ENCODE assay signal across 10 mouse cellular contexts in the genomic region with DNA sequence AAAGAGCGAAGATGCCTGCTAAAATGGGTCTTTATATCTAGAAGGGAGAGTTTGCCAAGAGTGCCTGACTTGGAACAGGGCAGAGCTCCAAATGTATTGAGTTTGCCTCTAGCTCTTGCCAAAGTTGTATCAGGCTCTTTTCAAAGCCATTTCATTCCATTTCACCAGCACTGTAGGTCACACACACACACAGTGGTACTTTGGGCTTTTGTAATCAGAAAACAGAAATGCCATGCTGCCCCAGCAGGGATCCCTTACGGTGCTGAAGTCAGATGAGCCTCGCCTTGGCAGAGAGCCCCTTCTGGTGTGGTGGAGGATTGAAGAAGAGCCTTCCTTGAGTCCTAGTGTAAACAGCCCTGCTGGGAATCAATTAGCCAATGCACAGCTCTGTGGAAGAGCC. TPM values are rescaled to one million over a fixed set of nuclear protein-coding genes. Genes with fewer than 3 reads are reported as not detected.
DNase-seq lines count a peak whose midpoint lies in the region; ATAC-seq lines count a peak whose summit lies in the region.
"Had no signal": no experiment of that assay in that cellular context is flagged by ENCODE, and none has a peak within 500 bp of the region (broad histone marks: within the 10 kb centered on the region; RNA-seq: fewer than 3 reads in every experiment).

No protein-coding gene starts in this region.

- H3K27ac ChIP-seq in midbrain, embryonic 16.5 days (ENCODE audit: low read length), result no peak overlapping the region
- no peak overlapping the region for H3K27ac ChIP-seq in midbrain, embryonic 13.5 days
- H3K27ac ChIP-seq in heart, embryonic 16.5 days (ENCODE audit: low read length), result peak overlapping the region; percentile 45; the same call in 1 of the 2 replicates
- H3K27ac ChIP-seq: limb, embryonic 15.5 days had no signal

- H3K4me1 ChIP-seq in midbrain, embryonic 16.5 days (ENCODE audit: control insufficient read depth, insufficient read depth, low read length), result no peaks in the 10 kb centered on the region; the same call in 1 of the 2 replicates
- 0 out of 2 replicates have a peak, but pooled peaks cover 4% of the 10 kb centered on the region for H3K4me1 ChIP-seq in midbrain, embryonic 13.5 days (replicated peaks)
- peaks cover 6% of the 10 kb centered on the region; the same call in 1 of the 2 replicates for H3K4me1 ChIP-seq in heart, embryonic 16.5 days (ENCODE audit: control insufficient read depth, insufficient read depth, low read length)
- H3K4me1 ChIP-seq: limb, embryonic 15.5 days had no signal

- peak; percentile 3 for DNase-seq in adrenal gland, postnatal 10 days
- DNase-seq in adrenal gland, postnatal 36 days, result no peak
- DNase-seq in skeletal muscle tissue, adult 2 months (ENCODE audit: low read depth, low spot score), result peak; percentile 21
- DNase-seq in kidney, adult 11 months, result no peak
- DNase-seq in thymus, adult 18-20 months, result no peak
- DNase-seq: thymus, postnatal 36 days had no signal

- WGBS in midbrain, embryonic 16.5 days, result 46% methylated on average over 3 of the region's 3 CpGs
- 39% methylated on average over 3 of the region's 3 CpGs for WGBS in midbrain, embryonic 13.5 days
- WGBS in heart, embryonic 16.5 days, result 44% methylated on average over 3 of the region's 3 CpGs

- H3K4me2 ChIP-seq in midbrain, embryonic 16.5 days (ENCODE audit: low read length), result no peak overlapping the region
- H3K4me2 ChIP-seq in midbrain, embryonic 13.5 days (replicated peaks), result no peak overlapping the region
- H3K4me2 ChIP-seq in heart, embryonic 16.5 days (ENCODE audit: low read depth, low read length), result no peak overlapping the region
- H3K4me2 ChIP-seq: limb, embryonic 15.5 days had no signal

- H3K9me3 ChIP-seq in midbrain, embryonic 16.5 days (replicated peaks; ENCODE audit: control insufficient read depth, low read length, poor library complexity, severe bottlenecking), result no peaks in the 10 kb centered on the region
- H3K9me3 ChIP-seq in midbrain, embryonic 13.5 days, result no peaks in the 10 kb centered on the region
- H3K9me3 ChIP-seq in heart, embryonic 16.5 days (replicated peaks; ENCODE audit: control insufficient read depth, low read length), result no peaks in the 10 kb centered on the region
- H3K9me3 ChIP-seq: limb, embryonic 15.5 days had no signal

- H3K36me3 ChIP-seq in midbrain, embryonic 16.5 days (ENCODE audit: control insufficient read depth, insufficient read depth, low read length), result no peaks in the 10 kb centered on the region
- no peaks in the 10 kb centered on the region for H3K36me3 ChIP-seq in midbrain, embryonic 13.5 days
- H3K36me3 ChIP-seq in heart, embryonic 16.5 days (ENCODE audit: control insufficient read depth, insufficient read depth), result no peaks in the 10 kb centered on the region
- H3K36me3 ChIP-seq: limb, embryonic 15.5 days had no signal

- no peak overlapping the region for H3K9ac ChIP-seq in midbrain, embryonic 16.5 days (ENCODE audit: low read depth, low read length)
- H3K9ac ChIP-seq in midbrain, embryonic 13.5 days (replicated peaks), result no peak overlapping the region
- H3K9ac ChIP-seq in heart, embryonic 16.5 days (ENCODE audit: low read length), result no peak overlapping the region
- H3K9ac ChIP-seq: limb, embryonic 15.5 days had no signal

- H3K4me3 ChIP-seq in midbrain, embryonic 16.5 days (ENCODE audit: low read depth, low read length), result no peak overlapping the region
- H3K4me3 ChIP-seq in midbrain, embryonic 13.5 days (replicated peaks), result no peak overlapping the region
- no peak overlapping the region for H3K4me3 ChIP-seq in heart, embryonic 16.5 days (ENCODE audit: low read length)
- H3K4me3 ChIP-seq: limb, embryonic 15.5 days had no signal

- 0 out of 2 replicates have a peak, but pooled peaks have one; percentile 2 for ATAC-seq in midbrain, embryonic 16.5 days
- no peak for ATAC-seq in midbrain, embryonic 13.5 days
- ATAC-seq in heart, embryonic 16.5 days (replicated peaks; ENCODE audit: extremely low read depth, insufficient read depth, low FRiP score), result no peak

- no peaks in the 10 kb centered on the region; the same call in 1 of the 2 replicates for H3K27me3 ChIP-seq in midbrain, embryonic 16.5 days (ENCODE audit: control insufficient read depth, insufficient read depth, low read depth, low read length)
- H3K27me3 ChIP-seq in midbrain, embryonic 13.5 days, result no peaks in the 10 kb centered on the region; the same call in 1 of the 2 replicates
- H3K27me3 ChIP-seq in heart, embryonic 16.5 days (ENCODE audit: control insufficient read depth, insufficient read depth, low read length), result peaks cover 5% of the 10 kb centered on the region; the same call in 1 of the 2 replicates
- H3K27me3 ChIP-seq: limb, embryonic 15.5 days had no signal

RNA-seq across cellular contexts. Expression of a gene that starts 32.1 kb away (rescaled TPM):
- total RNA-seq in adrenal gland, postnatal 10 days (2021), result 100 to 1,000 TPM; 133 to 149 TPM
- total RNA-seq in adrenal gland, postnatal 36 days (2021), result 100 to 1,000 TPM; 205 to 212 TPM
- 35.2 and 41.4 TPM in 2 replicates for polyA plus RNA-seq in midbrain, embryonic 16.5 days (2015; fragmentation: Nextera tagmentation; extraction: Ambion mirVana)
- polyA plus RNA-seq in midbrain, embryonic 13.5 days (2015; fragmentation: Nextera tagmentation; extraction: Ambion mirVana), result 44.6 and 47.8 TPM in 2 replicates
- 16.9 and 19.6 TPM in 2 replicates for polyA plus RNA-seq in heart, embryonic 16.5 days (2015; fragmentation: Nextera tagmentation; extraction: Ambion mirVana)

Comparison
In these comparisons a context has a peak if more than half of its experiments do, and no peak if none do; other contexts are left out.
1. DNase-seq: peak in adrenal gland, postnatal 10 days (single experiment) and skeletal muscle tissue, adult 2 months (single experiment); none in adrenal gland, postnatal 36 days (0 of 2), kidney, adult 11 months (single experiment) and thymus, adult 18-20 months (0 of 2).